Mouse (Mus musculus) heart, adult 10 weeks (tissue): Measurements from ENCODE around the gene Shprh. TPM values are rescaled to one million over a fixed set of nuclear protein-coding genes. Genes with fewer than 3 reads are reported as not detected.

Experiments used
- polyA plus RNA-seq: library from polyadenylated mRNA; stranded (reverse); fragments of 350-450 nt; fragmentation: Illumina TruSeq; extraction: RNeasy Lipid Tissue Mini Kit (QIAGEN cat#74804); gene quantifications from one replicate; pipeline ENCODE4 v1.2.3, GENCODE M21; 2014; ENCODE audit warnings: low read depth, low replicate concordance

The Shprh gene
- polyA plus RNA-seq = 6.7 TPM

DNA sequence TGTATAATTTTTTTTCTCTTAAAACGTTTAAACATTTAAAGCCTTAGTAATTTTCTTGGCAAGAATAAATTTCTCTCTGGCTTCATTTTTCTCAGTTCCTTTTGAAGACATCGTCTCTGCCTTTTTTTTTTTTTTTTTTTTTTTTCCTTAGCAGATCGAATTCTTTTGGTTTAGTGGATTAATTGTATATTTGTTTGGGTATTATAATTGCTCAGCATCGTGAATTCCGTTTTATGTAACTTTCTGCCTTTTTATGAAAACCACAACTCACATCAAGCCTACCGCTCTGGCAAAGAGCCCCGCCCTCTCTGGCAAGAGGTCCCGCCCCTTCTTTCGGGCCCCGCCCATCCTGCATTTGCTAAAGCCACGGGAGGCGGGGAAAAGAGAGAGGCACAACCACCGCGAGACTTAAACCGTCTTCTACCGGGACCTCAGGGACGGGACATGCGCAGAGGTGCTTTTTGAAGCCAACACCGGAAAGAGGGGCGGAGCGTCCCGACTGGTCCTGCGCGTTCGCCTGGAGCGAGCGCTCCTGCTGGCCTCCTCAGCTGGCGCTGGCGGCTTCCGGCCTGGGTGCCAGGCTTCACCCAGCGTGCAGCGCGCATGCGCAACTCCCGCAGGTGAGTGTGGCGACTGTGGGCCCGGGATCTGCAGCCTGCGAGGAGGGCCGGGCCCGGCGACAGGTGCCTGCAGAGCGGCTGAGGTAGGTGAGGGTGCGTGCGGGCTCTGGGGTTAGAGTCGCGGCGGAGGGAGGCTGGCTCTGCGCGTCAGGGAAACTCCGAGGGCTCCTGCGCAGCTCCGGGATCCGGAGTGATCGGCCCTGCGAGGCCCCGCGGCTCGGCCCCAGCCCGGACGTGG is at the start of gene Shprh:
Gene Shprh, plus strand, starts transcription at position 544 of the 858 bp plus-strand sequence.

Other genes starting within 250 kb of the Shprh start
- gene Grm1, start 67.1 kb upstream of the Shprh start, polyA plus RNA-seq = 8.1 TPM
- 18.5 TPM for gene Fbxo30, start 131.9 kb downstream of the Shprh start, polyA plus RNA-seq
- 27.6 TPM for gene Epm2a, start 194.0 kb downstream of the Shprh start, polyA plus RNA-seq